Mouse (Mus musculus) left cerebral cortex, adult 9 months (tissue): ENCODE measurements around the gene Angptl7.
A peak's percentile ranks its signal among the peaks of the same experiment; 100 is the strongest.

ENCODE experiments used
- DNase-seq, 2 experiments: peaks; one replicate each; pipeline ENCODE4 v3.0.0; 2022; ENCODE audit warnings: low spot score in 2 of 2

The Angptl7 gene

DNA sequence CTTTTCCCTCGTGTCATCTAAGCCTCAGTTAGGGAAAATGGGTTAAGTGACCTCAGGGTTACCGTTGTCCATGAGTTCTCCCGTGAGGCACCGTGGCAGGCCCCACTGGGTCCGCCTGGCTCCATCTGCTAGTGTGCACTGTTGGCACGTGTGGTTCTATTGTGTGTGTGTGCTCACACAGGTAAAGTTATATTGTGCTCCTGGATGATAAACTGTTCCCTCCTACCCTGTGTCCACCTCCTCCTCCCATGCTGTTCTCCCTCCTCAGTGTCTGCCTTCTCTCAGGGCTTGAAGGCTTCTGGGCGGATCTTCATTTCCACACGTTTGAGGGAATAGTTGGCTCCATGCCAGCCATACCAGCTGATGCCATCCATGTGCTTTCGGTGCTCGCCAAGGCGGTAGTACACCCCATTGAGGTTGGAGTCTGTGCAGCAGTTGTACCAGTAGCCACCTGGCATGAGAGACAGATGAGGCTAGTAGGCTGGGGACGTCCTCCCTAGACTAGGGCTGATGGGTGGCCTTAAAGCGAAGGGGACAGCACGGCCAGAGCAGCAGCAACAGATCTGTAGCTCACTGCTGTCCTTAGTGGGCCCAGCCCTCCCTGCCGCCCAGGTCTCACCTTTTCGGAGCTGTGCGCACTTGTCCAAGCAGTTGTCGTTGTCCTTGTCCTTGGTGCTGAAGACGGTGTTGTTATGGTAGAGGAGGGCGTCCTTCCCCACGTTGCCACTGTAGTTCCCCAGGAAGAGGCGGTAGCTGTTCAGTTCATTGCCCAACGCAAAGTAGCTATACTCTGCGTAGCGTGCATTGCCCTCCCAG, 4.2 kb downstream of the Angptl7 start:
- peak in 1 of 2 experiments; percentile 58 for DNase-seq

DNA sequence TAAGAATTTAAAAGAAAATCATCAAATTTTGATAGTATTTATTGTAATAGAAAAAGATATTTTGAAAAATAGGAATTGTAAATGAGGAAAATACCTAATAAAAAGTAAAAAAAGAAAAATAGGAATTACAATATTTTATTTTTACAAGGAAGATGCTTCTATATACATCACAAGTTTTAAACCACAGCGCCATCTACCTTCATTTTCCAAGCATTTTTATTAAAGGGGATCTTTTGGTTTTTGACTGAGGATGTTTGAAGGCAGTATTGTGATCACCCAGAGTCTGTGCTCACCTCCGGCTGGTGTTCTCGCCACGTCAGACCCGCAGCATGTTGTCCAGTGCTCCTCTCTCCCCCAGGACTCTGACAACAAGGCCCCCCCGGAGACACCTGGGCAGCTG, 5.1 kb downstream of the Angptl7 start:
- no peak for DNase-seq

DNA sequence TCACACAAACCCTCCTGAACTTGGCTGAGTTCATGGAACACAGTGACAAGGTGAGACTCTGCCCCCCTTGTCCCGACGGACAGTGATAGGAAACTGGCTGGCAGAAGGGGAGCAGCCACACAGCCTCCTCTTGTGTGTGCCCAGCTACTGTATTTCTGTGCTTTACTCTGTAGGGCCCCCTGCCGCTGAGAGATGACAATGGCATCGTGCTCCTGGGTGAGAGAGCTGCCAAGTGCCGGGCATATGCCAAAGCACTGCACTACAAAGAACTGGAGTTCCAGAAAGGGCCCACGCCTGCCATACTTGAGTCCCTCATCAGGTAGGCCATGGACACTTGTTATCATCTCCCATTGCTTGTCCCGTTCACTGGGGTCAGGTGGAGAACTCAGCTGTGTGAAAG, 8.8 kb downstream of the Angptl7 start:
- peak in 1 of 2 experiments; percentile 47 for DNase-seq

DNA sequence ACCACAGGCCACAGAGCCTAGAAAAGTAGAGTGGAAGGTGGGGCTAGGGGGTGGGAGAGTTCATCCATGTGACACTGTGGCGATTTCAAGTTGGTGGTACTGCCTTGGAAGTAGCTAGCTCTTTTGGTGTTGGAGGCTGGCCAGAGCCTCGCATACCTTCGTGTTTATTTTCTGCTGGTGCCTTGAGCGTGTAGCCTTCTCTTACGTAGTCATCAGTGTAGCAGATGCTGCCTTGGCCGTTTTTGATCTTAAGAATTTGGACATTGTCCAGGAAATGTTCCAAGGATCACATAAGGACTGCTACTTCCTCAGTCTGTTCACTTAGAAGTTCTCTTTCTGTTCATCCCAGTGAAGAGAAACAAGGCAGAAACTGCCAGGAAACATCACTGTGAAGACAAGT, 9.8 kb downstream of the Angptl7 start:
- peak in 1 of 2 experiments; percentile 35 for DNase-seq

DNA sequence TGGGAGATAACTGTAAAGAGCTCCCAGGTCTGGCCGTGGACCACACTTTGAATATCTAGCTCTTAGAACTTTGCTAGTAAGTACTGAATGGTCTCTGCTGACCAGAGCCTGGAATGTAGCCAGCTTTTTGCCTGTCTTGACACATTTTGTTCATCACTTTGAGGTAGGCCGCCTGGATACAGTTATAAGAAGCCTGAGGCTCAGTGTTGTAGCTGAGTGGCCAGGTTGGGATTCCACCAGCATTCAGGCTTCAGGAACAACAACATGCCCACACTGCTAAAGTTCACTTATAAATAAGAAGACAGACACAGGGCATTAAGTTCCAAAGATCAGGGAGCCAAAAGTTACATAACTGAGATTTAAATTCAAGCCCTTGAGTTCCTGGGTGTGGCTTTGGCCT, 12.4 kb downstream of the Angptl7 start:
- no peak for DNase-seq

DNA sequence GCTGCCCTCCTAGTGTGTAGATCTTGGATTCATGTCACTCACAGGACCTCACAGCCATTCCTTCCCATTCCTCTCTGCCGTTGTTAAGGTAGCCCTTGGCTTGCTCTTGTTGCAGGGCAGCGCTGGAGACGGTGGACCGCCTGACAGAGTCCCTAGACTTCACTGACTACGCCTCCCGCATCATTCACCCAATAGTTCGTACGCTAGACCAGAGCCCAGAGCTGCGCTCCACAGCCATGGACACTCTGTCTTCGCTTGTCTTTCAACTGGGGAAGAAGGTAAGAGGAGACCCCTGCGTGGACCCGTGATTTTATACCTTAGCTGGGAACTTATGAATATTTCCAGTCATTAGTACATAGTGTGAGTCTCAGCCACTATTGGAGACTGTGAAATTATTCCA, 15.7 kb downstream of the Angptl7 start:
- DNase-seq, result no peak

DNA sequence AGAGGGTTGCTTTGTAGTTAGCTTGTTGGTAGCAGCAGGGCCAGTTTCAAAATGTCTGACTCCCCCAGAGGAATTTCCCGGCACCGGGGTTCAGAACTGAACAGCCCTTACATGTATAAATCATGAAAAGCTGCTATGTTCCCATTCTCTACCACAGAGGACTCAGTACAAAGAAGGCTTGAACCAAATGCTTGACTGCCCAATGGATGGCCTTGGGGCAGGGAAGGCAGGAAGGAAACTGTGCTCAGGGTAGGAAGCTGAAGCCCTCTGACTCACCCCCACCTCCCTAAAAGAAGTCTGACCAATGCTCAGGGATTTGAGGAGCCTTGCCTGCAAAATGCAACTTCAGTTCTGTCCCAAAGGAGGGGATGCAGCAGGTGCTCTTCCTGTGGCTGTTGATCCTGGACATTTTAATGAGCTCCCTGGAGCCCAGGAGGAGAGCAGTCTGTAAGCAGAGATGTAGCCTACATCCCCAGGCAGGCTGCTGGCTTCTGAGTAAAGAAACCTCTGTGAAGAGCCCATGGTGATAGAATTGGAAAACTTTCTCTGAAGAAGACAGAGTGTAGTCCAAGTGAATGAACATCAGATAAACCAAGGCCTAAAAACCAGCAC, 18.6 kb downstream of the Angptl7 start:
- no peak for DNase-seq

DNA sequence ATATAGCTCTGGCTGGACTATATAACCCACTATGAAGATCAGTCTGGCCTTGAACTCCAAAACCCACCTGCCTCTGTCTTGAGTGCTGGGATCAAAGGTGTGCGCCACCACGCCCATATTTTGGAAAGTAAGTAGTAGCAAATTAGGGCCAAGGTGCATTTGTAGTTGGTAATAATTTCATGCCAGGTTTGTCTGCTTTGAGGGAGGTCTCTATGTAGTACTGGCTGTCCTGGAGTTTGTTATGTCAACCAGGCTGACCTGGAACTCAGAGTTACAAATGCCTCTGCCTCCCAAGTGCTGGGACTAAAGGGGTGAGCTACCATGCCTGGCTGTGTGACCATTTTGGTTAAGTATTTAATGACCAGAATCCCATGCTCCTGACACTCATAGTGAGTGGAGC, 20.0 kb downstream of the Angptl7 start:
- DNase-seq, result no peak

DNA sequence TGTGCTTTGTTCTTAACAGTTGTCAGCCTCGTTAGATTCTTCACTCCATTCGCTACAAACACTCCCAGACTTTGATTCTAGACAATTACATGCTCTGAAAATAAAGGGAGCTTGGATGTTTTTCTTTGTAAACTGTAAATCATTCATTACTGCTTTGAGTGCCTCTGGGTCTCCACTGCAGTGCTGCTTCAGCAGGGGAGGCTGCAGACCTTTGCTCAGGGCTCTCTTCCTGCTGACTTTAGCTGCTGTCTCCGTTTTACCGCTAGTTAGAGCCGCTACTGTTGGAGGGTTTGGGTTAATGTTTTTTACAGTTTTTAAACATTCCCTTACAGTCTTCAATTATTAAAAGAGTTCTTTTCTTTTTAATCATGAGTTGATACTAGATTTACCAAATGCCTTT, 26.8 kb downstream of the Angptl7 start:
- no peak for DNase-seq

DNA sequence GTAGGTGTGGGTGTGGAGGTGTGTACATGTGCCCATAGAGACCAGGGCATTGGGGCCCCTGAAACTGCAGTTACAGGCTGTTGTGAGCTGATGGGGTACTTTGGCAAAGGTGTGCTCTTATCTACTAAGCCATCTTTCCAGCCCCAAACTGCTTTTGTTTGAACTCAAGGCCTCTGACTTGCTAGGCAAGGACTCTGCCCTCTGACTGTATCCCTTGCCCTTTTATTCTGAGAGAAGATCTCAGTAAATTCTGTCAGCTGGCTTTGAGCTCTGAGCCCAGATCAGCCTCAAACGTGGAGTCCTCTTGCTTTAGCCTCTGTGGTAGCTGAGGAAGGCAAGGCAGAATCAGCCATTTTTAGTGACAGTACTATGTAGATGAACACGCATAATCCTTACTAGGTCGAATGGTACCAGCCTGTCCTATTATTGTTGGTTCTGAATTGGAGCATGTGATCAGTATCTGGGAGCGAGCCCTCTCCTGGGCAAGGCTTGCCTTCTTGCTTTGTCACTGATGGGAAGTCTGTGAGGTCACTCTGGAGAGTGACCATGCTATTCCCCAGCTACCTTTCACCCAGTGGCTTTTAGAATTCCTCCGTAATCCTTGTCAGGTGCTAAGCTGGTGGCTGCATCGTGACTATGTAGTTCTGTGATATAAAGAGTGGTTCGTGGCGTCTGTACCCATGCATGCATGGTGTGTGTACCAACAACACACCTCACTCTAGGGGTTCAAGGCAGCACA, 27.7 kb downstream of the Angptl7 start:
- no peak for DNase-seq

DNA sequence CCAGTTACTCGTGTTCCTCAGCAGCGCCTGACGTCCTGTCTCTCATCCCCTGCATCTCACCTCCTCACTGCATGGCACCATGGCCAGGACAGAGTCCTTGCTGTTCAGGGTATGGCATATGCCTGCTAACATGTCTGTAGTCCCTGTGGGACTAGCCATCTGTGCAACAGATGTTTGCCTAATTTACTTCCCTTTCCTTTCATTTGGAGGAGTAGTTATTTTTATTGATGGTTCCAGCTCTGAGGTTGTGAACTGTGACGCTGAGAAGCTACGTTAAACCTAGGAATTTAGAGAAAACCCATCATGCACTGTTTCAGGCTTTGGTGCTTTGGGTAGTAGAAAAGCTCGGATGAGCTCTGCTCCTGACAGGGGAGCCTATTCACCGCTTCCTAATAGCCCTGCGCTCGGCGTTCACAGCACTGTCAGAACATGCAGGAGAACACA, 28.9 kb downstream of the Angptl7 start:
- no peak for DNase-seq

DNA sequence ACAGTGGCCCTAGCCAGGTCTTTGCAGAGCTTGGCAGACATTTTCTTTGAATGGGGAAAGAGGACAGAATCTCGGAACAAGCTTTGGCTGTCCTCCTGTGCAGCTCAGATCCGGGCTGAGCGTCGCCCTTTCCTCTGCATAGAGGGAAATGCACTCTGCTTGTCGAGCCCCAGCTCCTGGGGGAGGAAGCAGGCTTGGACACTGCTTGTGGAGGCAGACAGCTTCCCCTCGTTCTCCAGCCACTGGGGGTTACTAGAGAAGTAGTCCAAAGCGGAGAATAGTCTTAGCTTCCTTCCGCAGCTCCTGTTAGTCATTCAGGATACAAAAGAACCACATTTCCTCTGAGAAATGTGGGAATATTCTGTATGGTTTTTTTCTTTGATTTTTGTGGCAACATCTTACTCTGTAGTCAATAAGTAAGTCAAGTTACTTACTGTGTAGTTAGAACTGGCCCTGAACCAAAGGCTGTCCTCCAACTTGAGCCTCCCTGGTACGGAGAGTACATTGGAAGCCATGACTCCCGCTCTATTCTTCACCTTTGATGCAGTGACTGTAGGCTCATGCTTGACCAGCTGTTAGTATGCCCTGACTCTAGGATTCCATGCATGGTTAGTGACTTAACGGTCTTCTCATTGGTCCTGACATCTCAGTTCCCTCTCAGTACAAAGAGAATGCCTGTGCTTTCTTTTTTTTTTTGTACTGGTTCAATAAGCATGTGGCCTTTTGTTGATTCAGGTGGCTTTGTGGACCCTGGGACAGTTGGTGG, 30.6 kb downstream of the Angptl7 start:
- DNase-seq, result no peak

DNA sequence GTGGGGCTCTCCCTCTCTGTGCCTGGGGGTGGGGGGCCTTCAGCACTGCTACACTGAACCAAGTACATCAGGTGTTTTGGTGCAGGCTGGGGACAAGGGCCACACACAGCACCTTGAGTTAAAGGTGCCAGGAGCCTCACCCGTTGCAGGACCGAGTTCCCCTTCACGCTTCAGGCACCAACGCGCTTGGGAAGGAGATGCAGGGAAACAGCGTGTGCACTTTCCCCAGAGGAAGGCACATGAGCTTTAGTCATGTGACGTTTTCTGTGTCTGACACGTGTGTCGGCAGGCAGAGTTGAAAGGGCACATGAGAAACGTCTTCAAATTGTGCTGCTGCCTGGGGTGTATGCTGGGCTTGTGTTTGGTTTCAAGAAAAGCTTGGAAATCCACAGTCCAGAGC, 31.9 kb downstream of the Angptl7 start:
- no peak for DNase-seq

DNA sequence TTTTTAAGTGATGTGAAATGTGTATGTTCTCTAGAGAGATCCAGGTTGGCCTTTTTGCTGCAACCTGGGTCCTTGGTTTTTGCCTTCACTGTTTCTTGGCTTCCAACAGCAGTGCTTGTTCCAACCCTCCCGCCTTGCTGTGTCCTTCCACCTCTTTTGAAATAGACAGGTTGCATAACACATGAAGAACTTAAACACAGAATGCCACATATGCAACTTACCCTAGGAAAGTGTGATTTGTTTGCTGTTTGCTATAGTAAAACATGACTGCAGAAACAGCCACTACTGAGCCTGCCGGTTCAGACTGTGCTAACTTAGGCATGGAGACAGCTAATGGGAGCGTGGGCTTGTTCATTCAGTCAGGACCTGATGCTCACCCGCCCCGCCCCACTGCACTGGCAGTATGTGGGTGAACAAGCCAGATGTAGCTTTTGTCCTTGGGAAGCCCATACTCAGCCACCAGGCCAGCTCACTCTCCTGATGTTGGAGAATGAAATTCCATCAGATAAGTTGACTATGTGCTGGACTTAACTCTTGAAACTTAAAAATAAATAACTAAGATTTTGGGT, 33.7 kb downstream of the Angptl7 start:
- peak in 1 of 2 experiments; percentile 48 for DNase-seq

DNA sequence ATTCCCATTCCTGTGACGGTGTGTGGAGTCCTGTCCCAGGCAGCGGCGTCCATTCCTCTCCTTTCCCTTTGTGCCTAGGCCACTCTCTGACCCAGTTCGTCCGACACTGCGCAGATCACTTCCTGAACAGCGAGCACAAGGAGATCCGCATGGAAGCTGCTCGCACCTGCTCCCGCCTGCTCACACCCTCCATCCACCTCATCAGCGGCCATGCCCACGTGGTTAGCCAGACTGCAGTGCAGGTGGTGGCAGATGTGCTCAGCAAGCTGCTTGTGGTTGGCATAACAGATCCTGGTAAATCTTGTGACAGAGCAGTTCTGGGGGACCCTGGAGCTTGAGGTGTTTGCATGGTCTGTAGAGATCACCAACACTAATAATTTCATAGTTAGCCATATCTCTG, 35.4 kb downstream of the Angptl7 start:
- peak in 1 of 2 experiments; percentile 44 for DNase-seq

DNA sequence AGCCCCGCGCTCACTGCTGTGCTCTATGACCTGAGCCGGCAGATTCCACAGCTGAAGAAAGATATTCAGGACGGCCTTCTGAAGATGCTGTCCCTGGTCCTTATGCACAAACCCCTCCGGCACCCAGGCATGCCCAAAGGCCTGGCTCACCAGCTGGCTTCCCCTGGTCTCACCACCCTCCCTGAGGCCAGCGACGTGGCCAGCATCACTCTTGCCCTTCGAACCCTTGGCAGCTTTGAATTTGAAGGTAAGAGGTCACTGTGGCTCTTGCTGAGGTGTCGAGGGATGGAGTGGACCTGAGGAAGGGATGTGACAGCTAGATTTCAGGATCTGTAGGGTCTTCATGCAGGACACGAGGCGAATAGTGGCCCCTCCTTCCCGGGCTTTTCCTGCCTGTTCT, 36.0 kb downstream of the Angptl7 start:
- no peak for DNase-seq

DNA sequence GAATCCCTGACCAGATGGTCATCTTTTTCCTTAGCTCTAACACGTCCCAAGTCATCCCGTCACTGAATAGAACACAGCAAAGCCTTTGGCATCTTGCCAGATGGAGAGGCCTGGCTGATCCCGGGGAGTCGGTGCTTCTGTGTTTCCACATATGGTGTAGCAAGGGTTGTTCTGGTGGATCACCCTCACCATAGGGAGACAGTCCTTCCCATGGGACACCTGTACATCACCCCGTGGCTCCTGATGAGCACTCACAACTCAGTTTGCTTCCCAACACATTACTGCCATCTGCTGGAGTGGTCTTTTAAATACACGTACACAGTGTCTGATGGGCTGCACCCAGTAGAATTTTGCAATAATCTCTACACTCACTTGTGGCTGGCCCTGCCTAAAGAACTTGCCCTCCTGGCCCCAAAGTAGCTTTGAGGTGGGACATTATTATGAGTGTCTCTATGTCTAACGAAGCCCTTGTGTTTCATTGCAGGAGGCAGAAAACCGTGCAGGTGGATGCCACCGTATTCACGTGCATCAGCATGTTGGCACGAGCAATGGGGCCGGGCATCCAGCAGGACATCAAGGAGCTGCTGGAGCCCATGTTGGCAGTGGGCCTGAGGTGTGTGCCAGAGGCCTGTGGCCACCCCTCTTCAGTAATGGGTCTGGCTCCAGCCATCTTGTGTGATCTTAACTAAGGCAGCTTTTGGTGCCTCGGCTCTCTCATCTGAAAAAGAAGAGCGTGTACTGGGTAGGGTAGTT, 36.9 kb downstream of the Angptl7 start:
- peak in 1 of 2 experiments; percentile 30 for DNase-seq

DNA sequence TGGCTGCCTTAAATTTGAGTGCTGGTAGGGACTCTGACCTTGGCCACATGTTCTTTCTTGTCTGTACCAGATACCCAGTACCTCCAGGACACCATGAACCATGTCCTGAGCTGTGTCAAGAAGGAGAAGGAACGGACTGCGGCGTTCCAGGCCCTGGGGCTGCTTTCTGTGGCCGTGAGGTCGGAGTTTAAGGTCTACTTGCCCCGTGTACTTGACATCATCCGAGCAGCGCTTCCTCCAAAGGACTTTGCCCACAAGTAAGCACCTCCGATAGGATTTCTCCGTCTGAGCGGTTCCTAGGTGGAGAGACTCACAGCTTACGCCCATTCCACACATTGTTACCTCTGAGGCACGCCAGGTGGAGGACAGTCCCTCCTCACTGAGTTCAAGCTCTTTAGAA, 37.5 kb downstream of the Angptl7 start:
- DNase-seq, result no peak

DNA sequence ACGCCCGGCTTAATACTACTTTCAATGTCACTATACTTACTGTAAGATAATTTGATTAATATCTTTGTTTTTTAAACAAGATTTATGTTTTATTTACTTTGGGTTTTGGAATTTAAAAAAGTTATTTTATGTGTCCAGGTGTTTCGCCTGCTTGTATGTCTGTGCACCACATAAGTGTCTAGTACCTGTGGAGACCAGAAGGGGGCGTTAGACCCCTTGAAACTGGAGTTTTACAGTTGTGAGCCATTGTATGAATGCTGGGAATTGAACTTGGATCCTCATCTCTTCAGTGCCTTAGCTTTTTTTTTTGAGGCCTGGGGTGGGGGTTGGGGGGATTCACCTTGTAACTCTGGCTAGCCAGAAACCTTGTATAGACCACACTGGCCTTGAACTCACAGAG, 38.5 kb downstream of the Angptl7 start:
- no peak for DNase-seq

DNA sequence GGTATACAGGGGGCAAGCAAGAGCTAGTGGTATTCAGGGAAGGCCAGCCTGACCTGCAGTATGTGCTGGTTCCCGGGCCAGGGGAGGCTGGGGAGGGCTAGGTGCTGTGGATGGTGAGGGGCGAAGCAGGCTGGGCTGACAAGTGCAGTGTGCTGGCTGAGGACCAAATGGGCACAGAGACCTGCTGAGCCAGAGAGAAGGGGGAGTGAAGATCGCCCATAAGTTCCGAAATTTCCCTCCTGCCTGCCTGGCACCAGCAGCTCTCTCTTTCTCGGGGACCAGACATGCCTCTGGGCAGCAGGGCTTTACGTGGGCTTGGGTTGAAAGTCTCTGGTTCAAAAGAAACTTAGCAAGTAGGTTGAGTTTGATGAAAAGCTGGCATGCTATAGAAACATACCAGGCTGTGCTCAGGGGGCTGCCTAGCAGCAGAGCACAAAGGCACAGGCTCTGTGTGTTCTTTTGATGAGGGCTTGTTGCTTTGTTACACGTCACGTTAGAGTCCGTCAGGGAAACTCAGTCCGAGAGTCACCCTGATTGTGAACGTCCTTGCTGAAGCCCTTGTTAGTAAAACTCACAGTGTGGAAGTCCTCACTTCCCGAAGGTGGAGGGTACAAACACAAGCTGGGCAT, 39.5 kb downstream of the Angptl7 start:
- DNase-seq, result no peak
